Mouse (Mus musculus): Measurements from ENCODE around the gene Jmjd1c.
A peak's percentile ranks its signal among the peaks of the same experiment; 100 is the strongest.

Jmjd1c gene

DNA sequence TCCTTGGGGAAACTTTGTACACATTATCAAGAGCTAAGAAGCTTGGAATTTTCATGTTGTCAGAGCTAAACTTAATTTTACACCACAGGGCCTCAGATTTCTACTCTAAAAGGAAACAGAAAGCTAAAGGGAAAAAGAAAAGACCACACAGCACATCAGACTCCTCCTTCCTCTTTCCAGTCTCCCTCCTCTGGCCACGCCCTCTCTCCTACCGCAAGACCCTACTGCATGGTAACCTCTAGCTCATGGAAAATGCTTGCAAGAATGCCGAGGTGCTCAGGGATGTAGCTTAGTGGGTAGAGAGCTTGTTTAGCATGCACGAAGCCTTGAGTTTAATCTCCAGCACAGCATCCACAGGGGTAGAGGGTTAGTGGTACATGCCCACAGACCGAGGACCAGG lies 24.0 kb upstream of the Jmjd1c start:
- no peak for DNase-seq (ENCODE audit: low spot score)

DNA sequence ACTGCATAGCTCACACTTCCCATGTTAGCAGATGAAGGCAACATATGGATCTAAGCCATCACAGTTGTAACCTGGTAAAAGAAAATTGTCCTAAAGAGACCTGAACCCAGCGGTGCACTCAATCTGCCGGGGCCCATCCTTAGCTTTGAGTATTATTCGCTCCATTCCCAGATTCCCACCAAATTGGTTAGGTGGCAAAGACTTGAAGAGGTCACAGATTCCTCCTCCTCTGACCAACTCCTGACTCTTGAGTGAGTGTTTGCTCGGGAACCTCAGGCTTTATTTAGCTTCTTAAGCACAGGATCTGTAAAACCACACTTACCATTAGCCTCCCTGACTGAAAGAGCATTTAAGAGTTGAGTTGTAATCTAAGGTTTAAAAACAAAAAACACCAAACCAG lies 23.3 kb upstream of the Jmjd1c start:
- no peak for DNase-seq (ENCODE audit: low spot score)

- no peak for DNase-seq (ENCODE audit: low spot score)
Observed at GRCm38 (mm10) chr10:67073577-67073976, 22.3 kb upstream of the Jmjd1c start.

DNA sequence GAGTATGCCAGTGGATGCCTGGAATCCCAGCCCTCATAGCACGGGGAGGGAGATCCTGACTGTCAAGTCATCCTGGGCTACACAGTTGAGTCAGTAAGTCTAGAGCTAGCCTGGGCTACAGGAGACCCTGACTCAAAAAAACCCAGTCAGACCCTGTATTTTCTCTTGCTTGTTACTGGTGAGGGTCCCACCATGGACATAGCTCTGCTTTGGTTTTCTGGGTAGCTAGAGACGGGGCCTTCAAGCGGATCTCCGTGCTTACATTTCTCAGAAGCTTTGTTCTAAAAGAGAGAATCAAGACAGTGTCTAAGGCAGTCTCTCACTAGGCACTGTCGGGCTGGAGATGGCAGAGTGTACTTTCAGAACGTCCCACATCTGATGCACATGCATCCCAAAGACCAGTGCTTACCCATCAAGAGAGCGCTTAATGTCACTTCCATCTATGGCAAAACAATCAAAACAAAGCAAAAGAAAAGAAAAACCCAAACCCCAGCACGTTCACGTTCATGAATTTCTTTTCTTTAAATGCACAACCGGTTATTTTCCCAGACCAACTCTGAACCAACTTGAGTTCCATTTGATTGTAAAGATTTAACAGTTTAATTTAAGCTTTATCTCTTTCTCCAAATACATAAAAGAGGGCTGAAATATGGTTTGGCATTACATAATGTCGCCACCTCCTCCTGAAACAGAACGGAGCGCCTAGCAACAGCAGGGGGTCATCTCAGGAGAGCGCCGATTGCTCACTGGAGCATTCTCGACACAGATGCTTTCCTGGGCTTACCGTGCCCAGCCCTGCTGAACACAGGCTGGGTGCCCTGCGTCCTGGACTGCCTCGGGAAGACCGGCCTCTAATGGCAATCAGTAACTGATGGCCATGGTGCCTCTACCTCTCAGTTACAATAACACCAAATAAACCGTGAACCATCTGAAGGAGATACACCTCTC lies 19.7 kb upstream of the Jmjd1c start:
- no peak for DNase-seq (ENCODE audit: low spot score)

GRCm38 (mm10) chr10:67079030-67079429 lies 16.9 kb upstream of the Jmjd1c start:
- DNase-seq (ENCODE audit: low spot score): no peak

DNA sequence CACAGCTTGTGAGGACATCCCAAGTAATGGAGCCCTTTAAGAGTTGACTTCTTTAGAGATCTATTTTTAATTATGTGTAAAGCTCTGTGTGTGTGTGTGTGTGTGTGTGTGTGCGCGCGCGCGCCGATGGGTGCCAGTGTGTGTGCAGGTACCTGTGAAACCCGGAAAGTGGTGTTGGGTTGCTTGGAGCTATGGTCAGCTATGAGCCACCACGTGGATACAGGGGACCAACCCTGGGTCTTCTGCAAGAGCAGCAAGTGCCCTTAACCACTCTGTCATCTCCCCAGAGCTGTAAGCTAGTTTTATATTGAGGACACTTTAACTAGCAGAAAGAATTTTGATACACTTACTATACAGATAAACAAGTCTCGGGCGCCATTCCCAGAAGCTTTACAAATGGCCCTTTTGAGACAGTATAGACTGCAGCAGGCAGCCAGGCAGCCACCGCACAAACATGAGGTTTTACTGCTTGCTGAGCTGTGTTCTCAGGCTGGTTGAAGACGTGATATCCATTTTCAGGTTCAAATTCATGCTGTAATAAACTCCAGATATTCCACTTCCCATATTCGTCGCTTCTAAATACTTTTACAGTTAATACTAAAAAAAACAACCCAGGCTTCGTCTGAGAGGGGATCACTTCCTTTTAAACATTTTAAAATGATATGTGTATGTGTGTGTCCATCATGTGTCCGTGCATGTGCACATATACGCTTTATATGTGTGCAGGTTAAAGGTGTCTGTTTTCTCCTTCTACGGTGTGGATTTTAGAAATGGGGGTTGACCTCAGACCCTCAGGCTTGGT lies 14.5 kb upstream of the Jmjd1c start:
- DNase-seq (ENCODE audit: low spot score): no peak

DNA sequence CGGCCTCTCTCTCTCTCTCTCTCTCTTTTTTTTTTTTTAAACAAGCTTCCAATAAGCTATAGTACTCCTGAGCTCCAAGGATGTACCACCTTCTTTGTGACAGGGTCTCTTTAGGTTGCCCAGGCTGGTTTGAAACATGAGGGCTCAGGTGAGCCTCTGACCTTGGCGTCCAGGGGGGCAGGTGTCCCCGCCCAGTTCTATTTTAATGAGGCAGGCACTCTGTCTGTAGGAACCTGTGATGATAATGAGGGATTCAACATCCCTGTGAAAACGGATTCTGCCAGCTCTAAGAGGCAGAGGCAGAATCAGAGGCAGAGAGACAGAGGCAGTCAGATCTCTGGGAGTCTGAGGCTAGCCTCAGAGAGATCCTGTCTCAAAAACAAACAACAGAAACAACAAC lies 13.4 kb upstream of the Jmjd1c start:
- DNase-seq (ENCODE audit: low spot score): no peak

DNA sequence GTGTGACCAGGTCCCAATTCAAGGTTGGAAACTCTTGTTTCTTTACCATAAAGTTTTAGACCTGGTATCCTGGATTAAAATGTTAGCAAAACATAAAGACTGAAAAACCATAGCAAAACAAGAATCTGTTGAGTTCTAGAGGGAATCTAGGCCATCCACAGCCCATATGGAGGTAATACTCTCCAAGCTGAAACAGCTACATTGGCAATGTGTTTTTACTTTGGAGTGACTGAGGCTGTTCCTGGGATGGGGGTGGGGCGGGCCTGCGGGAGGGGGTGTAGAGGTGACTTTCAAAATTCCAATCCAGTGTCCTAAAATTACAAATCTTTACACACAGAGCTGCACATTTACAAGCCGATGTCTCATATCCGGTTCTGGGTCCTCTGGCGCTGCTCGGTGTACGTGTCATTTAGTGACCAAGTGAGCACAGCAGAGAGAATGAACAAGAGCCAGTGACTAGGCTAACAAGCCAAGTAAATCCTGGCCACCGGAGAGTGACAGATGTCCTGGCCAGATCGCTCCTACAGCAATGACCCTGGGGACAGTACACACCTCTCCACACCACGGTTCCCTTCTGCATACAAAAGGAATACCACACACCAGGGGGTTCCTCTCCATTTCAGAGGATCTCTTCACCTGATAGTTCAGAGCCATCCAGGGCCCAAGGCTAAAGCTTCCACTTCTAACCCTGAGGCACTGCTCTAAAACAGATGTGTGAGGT lies 12.3 kb upstream of the Jmjd1c start:
- no peak for DNase-seq (ENCODE audit: low spot score)

DNA sequence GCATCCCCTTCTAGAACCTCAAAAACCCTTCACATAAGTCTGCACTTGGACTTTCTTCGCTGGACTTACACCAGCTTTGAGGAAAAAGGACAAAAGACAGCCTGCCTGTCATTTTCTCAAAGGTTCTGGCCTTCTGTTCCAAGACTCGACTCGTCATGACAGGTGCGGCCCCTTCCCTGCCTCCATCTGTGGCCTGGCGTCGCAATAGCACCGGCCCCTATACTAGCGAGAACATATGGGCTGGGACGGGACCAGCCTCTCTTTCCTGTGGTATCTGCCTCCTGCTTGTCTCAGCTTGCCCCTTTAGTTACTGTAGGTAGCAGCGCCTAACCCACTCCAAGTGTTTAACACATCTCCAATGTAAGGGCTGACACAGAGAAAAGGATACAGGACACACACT lies 10.8 kb upstream of the Jmjd1c start:
- DNase-seq (ENCODE audit: low spot score): no peak

DNA sequence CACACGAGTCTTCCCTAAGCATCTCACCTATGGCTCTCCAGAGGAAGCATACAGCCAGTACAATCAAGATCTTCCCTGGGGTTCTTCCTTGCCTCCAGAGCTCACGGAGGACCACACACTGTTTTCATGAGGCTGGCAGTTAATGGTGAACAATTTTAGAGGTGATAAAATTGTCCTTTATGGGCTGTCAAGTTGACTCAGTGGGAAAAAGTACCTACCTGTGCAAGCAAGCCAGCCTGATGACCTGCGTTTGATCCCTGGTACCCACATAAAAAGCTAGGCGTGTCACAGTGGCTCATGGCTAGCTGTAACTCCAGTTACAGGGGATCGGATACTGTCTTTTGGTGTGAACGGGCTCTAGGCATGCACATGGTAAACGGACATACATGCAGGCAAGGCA lies 10.0 kb upstream of the Jmjd1c start:
- no peak for DNase-seq (ENCODE audit: low spot score)

DNA sequence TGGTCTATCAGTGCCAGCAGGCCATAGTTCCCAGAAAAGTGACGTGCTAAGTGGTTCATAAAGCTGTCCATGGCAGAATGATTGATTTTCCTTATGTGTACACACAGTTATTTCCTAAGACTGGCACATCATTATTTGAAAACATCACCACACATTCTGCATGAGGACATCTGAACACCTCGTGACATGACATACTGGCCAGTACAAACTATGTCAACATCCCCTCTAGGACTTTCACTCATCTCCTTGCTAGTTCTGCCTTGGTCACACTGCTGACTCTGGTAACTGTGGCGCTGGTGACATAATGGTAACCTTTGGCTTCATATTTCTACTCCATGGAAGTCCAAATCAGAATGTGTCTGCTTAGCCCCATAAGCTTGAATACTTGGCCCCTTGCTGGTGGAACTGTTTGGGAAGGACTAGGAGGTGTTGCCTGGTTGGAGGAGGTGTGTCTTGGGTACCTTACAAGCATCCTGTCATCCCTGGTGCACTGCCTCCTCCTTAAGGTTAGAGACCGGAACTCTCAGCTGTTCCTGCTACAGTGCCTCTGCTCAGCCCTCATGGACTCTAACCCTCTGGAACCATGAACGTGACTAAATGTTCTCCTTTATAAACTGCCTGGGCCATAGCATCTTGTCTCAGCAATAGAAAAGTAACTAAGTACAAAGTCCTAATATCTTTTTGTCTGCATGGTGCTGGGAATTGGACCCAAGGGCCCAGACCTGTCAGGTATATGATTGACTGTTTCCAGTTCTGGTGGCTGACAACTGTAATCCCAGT lies 8.3 kb upstream of the Jmjd1c start:
- DNase-seq (ENCODE audit: low spot score): no peak

DNA sequence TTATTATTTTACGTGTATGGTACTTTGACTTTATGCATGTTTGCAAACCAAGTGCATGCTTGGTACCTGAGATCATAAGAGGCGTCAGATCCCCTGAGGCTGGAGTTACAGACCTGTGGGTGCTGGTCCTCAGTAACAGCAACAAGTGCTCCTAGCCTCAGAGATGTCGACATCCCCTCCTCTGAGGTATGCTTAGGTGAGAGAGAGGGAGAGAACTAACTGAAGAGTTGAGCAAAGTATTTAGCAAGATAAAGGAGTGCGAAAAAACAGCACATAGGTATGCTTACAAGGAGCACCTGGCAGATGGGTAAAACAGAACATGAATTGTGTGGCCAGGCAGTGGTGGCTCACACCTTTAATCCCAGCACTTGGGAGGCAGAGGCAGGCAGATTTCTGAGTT lies 5.3 kb upstream of the Jmjd1c start:
- DNase-seq (ENCODE audit: low spot score): no peak

DNA sequence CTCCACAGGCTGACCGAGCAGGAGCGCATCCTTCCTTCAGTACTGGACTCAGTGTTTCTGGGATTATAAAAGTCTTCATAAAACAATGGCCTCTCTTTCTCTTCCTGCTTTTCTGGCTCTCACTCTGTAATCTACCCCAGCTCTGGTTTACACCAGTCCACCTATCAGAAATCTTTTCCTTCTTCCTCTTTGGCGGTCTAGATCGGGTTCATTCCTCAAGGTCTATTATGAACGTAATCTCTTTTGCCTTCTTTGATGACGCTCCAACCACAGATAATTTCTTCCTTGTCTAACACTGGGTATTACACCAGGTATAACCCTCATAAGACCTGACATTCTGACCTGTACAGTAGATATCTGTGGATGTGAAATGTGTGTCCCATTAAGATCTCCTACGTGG lies 1.0 kb upstream of the Jmjd1c start:
- no peak for DNase-seq (ENCODE audit: low spot score)

GRCm38 (mm10) chr10:67096621-67097436 lies 904 bp downstream of the Jmjd1c start, which contains the start of gene Reep3:
Reep3 (minus strand) TSS chr10:67096945.
- DNase-seq (ENCODE audit: low spot score): peak; percentile 64

DNA sequence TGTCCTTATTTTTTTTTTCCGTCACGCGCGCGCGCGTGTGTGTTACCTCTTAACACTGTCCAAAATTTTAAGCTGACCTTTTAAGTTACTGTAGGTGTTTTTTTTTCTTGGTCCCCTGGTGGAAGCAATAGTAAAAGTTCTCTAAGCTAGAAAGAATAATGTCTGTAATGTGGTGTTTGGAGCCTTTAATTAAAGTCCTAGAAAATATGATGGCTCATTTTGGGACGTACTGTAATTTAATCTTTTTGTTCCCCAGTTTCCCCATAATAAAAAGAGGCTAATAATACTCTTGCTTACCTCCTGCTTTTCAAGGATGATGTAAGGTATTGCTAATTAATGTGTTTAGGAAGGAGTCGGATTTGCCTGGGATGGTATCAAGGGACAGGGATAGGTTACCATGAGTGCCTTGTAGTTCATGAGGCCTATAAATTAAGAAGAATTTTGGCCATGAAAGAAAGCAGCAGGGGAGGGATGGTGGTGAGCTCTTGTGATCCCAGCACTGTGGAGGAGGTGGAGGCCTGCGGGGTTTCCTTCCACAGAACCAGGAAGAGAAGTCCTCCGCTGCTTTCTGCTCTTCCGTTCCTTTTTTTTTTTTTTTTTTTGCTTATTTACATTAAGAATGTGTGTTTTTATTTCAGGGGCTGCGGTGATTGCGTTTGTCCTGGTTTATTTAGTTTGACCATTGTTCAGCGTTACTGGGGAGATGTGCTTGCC lies 1.7 kb downstream of the Jmjd1c start:
- DNase-seq (ENCODE audit: low spot score): no peak

DNA sequence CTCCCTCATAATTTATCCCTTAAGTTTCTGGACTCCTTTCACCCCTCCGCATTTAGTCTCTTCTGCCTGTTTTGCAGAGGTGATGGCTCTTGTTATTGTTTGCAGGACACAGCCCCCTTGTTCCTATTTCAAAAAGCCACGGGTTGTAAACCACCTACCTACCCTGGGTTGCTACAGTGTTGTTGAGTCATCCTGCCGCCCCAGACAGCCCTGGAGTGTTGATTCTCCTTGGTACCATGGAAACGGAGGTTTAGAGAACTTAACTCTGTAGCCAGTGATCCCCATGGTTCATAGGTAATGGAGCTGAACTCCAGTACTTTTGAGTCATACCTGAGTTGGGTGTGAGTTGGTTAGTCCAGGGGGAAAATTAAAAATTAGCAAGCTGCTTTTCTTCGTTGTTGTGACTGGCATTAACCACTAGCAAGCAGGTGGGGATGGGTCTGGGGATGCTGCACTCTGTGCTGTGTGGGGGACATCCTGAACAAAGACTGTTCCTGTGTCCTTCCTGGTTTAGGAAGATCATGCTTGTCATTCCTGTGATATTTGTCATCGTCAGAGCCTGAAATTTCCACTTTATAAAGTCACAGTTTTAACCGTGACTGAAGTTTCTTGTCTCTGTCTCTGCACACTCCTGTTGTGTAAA lies 2.6 kb downstream of the Jmjd1c start:
- no peak for DNase-seq (ENCODE audit: low spot score)

GRCm38 (mm10) chr10:67099183-67099929 lies 3.4 kb downstream of the Jmjd1c start:
- no peak for DNase-seq (ENCODE audit: low spot score)

- no peak for DNase-seq (ENCODE audit: low spot score)
Observed at GRCm38 (mm10) chr10:67100011-67100661, 4.2 kb downstream of the Jmjd1c start.
